Mouse (Mus musculus) left cerebral cortex, adult 8-10 months (tissue): ENCODE measurements at regions not wholly inside any gene's neighbourhood (a gene's known extent, or its start where the extent isn't known, plus 50 kb on each side); places are given as distances from the start of the nearest gene placed in this dataset.
"Not testable (repeated sequence)": the region's sequence is repeated elsewhere in the genome, so short reads cannot be mapped to it uniquely, and the experiment has no call there.

Experiments used
- DNase-seq, 2 experiments: peaks; one replicate each; pipeline ENCODE4 v3.0.0; 2022; ENCODE audit warnings: low spot score in 2 of 2

DNA sequence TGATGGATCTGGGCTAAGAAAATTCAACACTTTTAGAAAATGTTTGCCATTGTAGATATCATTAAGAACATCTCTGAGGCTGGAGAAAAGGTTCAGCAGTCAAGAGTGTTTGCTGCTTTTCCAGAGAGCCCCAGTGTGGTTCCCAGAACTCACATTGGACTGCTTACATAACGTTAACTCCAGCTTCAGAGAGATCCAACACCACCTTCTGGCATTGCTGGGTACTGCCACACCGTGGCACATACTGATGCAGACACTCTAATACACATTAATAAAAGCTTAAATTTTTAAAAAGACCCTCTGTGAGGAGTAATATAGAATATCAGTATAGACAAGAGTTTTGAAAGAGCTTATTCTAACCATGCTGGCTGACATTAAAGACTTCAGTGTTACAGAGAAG, 313.6 kb upstream of the Zic4 start:
- no peak for DNase-seq

DNA sequence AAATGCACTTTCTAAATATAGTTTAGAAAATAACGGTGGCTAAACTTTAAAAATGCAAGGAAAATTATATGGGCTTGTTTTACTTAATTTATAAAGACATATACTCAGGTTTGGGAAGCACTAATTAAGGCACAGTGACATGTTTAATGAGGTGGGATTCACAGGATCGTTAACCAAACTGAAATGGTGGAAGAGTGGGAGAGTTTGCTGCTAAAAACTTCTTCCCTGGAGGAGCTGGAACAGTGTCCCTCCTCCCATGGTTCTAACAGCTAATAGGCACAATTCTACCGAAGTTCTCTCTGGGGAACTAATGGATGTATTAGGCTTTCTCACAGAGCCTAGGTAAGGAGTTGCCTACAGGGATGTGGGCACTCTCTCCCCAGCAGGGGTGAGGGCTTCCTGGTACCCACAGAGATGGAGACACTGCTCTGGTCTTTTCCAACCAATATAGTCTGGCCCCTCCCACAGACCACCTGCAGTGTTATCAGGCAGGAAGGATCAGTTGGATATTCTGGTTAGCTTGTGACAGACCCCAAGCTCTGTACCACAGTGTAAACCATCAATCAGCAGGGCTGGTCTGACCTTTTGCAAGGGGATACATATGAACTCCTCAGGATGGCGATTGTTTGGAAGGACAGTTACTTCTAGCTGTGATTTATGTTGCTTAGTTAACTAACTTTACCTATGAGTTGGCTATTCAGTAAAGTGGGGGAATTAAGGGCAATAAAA, 309.0 kb upstream of the Zic4 start:
- DNase-seq = no peak

DNA sequence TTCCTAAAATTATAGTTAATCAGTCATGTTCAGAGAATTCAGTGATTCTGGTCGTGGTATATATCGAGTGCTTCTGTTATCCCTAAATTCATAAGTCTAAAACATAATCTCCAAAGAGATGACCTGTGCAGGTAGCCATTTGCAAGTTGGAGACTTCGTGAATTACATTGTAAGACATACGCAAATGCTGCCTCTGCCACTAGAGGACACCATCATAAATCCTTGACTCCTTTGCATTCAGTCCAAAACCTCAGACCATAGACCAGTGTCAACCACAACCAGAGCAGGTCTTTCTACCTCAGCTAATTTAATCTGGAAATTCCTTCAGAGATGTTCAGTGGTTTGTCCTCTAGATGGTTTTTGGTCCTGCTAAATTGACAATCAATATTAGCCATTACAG, 302.8 kb upstream of the Zic4 start:
- no peak for DNase-seq

DNA sequence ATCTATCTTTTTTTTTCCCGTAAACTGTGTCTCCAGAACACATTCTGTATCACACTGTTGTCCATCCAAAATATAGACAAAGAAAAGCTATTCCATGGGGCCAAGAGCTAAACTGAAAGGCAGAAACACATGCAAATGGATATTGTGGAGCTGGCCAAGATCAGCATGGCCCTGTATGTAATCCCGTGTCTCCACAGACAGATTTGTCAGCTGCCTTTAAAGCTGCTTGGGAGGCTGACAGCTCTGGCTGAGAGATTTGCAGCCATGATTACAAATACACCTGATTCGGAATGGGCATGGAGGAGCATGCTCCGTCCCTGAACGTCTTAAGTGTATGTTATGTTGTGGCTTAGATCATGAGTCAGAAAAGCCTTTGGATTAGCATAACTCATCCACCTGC, 292.7 kb upstream of the Zic4 start:
- DNase-seq = no peak

DNA sequence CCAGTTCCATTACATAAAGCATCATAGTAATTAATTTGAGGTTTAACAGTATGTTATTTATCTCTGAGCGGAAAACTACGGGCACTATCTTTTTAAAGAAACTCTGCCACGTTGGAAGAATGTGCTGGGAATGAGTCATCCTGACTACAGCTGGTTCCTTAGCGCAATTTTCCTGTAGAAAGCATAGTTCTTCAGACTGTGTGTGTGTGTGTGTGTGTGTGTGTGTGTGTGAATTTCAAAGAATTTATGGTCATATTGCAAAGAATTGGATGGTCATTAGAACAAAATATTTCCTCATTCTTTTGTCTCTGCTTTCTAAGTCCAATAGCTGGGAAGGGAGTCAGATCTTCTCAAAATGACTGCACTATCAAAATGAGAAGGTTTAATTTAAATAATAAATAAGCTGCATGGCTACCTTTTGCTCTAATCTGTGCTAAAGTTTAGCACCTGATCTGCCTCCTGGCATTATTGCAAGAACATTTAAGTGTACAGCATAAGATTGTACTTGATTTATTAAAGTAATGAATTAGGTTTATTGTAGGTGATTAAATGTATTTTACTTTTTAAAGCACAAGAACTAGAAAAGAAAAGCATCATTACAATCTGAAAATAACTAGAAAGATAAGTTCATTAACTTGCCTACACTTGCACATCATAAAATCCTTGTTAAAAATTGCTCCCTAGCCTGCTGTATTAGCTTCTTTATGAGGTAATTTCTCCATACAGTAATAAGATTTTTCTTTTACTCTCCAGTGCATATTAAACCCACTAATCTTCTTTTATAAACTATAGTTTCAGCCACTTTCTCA, 288.6 kb upstream of the Zic4 start:
- DNase-seq = peak in 1 of 2 experiments; percentile 10

DNA sequence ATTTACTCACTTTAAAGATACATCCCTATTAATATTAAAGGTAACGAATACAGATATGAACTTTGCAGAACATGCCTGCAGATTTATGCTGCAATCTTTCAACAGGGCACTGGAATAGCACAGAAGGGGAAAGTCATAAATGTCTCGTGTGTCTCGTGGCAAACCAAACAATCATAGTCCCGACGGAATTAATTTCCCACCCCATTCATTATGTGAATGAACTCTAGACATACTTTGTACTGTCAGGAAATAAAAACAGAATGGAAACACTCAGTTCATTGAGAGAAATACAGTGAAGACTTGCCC, 288.1 kb upstream of the Zic4 start:
- no peak for DNase-seq

DNA sequence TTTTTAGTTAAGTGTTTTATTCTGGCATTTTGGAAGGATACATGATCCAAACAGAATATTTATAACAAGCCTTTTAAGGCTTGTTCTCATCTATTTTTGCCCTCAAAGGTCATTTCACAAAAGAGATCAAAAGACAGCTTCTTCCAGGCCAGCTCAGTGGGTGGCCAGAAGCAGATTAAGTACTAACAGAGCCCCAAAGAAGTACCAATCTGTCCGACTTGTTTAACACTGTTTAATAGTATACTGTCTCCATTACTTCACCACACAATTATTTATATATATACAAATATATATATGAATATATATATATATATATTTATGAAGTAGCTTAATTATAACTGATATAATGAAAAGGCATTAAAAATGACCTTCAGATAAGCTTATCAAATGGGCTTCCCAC, 284.7 kb upstream of the Zic4 start:
- no peak for DNase-seq

DNA sequence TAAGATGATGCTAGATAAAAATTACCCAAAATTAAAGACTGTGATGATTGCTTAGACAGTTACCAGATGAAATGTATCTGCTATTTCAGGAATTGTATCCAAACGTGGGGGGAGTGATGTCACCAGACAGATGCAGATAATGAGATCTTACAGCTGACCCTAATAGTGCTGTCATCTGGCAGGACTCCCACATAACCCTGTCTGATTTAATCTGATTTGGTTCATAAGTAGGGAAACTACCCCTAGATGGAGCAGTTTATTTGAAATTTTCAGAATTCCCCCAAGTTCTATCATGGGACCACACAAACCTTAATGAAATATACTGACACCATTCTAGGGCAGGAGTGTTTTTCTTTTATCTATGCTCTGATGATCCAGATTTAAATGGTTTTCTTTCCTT, 278.4 kb upstream of the Zic4 start:
- no peak for DNase-seq

DNA sequence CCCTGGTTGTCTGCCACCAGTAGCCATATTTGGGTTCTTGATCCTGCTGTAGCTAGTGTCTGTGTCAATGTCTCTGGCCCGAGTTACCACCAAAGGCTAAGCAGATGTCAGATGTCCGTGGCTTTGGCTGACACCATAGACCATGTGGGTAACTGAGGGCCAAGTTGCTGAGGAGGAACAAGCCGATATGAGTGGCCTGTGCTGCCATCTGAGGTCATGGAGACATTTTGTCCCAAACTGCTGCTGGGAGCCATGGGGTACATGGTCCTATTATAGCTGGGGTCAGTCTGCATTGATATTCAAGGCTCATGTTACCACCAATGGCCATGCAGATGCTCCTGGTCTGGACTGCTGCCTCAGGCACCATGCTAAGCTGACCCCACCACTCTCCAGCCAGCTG, 276.3 kb upstream of the Zic4 start:
- DNase-seq = no peak

DNA sequence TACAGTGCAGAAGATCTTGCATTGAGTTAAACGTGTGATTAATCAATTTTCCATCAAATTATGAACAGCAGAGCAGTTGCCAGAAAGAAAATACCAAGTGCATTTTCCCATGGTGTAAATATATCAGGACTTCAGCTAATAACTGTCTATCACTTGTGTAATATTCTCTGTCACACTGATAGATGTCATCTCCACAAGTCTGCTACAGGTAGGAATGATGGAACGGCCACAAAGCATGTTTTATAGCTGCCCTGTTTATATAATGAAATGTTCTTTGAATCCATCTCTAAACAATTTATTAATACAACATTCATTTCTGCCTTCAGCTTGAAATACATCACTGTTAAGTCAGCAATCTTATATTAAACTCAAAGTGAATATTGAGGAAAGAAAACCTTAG, 272.9 kb upstream of the Zic4 start:
- no peak for DNase-seq

DNA sequence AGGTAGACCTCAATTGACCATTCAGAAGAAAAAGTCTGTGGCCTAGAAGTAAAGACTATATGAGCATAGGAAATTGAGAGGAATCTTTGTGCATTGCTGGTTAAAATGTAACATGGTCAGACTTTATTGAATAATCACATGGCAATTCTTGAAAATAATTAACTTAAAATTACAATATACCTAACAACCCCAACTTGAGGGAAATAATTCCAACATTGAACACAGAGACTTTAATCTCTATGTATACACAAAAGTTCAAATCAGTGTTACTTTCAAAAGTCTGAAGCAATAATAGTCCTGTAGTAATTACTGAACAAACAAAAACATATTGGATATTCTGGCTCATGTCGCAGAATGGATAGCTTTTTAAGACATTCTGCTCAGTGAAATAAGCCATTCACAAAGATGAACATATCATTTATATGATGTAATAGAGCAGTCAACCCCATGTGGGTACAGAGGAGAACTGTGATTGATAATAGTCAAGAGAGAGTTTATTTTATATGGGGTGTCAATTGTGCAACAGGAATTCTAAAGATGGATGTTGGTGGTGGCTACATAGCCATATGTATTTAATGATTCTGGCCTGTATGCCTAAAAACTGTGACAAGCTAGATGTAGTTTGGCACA, 270.7 kb upstream of the Zic4 start:
- no peak for DNase-seq

DNA sequence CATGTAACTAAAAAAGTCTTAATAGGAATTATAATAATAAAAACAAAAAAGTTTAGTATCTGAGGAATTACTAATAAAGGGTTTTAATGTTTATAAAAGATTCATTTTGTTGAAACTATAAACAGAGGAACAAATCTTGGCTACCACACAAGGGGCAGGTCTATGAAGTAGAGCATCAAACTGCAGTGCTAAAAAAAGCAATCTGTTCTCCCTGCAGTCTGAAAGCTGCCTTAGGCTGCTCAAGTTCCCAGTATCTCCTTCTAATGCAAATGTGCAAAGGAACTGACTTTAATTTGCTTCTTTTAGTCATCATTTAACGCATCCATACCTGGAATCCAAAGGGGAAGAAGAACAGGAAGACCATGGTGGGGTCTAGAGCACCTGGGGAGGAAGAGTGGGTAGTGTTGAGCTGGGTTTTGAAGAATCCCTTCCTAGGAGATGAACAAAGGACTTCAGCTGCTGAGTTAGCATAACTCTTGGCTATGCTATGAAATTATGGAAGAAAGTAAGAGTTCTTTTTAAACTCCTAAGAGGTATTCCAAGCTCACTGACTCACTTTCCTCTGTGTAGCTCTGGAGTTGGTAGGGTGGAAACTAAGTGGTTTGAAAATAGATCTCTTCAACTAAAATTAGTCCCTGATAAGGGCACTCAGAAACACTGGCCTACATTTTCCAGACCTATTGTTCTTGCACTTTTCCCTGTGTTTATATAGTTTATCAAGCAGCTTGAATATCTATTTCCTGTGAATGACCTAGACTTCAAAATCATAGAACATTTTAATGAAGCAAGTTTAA, 260.4 kb upstream of the Zic4 start:
- DNase-seq = no peak

DNA sequence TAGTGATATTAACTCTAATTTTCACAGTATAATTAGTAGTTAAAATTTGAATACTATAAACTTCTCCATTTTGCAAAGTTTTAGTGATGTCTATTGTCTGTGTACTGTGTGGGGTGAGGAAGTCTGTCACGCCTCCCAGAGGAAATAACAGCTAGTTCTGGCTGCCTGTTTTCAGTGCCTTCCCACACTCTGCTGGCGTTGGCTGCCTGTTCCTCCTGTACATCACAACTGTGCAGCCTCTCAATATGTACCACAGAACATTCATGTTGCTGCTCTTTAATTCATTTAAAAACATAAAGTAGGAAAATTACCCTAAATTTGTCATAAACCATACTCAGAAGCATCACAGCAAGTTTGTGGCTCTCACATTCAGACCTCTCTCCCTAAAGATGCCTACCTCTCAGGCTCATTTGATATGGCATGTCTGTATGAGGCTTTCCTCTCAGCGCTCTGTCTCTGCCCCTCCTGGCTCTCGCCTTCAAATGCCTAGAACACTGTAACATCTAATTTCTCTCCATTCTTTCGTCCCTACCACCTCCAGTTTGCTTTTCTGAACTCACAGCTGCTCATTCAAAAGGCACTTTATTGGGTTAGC, 239.7 kb upstream of the Zic4 start:
- no peak for DNase-seq

DNA sequence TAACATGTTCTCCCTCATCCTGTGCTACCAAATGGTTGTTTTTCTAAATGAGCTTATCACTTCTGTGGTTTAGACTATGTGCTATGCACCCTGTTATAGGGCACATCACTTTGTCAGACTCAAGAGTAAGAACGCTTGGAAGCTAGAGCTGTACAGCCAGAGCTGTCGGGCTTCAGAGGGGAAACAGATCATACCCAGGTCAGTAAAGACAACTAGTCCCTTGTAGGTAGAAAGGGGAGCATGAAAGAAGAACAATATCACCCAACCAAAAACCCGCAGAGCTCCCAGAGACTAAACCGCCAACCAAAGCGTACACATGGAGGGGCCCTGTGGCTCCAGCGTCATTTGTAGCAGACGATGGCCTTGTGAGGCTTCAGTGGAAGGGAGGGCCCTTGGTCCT, 239.0 kb upstream of the Zic4 start:
- no peak for DNase-seq

DNA sequence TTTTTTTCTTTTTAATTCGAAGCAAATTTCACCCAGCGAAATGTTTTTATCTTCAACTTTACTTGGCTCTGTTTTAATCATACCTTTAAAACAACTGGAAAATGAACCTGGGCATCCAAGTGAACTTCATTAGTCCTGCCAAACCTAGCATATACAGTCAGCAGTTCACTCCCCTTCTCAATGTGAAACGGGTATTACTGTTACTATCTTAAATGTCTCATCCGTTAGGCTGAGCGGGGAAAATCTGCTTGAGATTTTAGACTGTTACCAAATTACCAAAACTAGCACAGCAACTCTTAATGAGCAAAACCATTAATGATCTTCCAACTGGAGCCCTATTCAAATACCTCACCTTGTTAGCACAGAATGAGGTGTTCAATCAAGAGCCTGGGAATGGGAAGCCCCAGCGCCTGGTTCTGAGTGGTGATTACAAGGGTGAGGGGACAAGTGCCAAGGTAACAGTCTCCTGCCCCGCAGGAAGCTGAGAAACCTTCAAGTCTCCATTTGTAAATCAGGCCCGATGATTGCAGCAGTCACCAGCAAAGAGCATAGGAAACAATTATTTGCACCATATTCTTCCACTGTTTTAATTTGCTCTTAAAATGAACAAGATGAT, 235.5 kb upstream of the Zic4 start:
- DNase-seq = no peak

DNA sequence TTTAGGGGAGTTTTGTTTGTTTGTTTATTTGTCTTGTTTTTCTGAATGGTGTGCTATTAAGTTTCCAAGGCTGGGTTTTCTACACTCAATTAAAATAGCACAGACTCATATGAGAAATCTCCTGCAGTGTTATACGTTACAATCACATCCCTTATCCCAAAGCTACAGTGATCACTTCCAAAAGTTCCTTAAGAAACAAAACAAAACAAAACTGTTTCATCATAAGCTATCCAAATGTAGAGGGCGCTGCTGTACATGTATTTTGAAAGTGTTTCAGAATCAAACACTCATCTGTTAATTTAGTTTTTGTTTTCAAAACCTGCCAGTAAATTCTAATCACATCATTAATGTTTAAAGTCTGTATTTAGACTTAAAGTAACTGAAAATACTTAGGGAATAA, 233.7 kb upstream of the Zic4 start:
- DNase-seq = not testable (repeated sequence)

DNA sequence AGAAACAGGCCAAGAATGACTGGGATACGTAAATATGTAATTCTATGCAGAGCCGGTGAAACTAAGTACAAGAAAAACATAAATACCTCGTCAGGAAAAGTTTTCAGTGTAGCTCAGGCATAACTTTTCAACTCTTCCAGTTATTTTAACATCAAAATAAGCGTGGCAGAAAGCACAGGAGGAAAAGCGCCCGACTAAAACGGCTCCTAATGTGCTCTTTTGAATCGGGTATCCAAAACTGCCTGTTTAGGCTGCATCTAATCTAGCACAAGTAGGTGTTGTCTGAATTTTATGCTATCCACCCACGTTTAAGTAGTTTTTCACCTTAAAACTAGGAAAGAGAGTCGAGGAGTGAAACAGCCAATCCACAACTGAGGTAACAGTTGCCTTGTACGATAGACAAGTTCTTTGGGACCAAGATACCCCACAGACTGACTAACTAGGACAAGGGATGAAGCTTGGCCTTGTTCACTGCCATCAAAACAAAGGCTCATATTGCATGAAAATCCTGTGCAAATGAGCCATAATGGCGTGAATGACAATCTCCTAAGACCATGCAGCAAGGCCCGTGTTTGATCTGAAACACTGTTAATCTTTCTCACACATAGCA, 232.0 kb upstream of the Zic4 start:
- no peak for DNase-seq

DNA sequence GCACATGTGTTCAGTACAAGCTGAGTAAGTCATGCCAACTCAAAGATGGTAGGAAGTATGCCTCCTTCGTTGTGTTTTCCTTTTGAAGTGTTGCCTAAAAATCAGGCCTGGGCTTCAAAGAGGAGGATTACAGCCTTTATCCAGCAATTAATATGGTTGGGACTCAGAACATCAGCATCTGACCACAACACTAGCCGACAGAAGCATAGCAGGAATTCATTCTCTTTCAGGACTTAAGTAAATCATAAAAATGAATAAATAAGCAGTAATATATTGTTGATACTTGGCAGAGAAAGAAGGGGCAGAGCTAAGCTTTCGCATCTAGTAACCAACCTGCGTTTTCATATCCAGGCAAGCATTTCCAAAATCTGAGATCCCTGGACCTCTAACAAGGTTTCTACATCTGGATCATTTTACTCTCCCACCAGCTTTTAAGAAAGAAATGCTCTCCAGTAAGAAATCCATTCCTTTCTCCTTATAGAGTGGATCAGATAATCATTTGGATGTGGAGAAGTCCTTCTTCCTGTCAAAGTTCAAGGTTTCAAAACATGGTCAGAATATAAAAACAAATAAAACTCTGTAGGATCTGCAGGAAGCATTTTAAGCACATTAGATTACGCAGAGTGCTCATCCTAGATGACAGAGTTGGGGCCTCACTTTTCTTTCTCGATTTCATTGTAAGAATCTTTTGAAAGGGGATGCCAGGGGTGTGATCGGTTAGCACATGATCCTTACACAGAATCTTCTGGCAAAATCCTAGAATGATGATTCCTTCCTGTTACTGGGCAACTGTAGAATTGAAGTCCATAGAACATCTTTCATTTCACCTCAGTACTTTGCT, 230.6 kb upstream of the Zic4 start:
- no peak for DNase-seq

DNA sequence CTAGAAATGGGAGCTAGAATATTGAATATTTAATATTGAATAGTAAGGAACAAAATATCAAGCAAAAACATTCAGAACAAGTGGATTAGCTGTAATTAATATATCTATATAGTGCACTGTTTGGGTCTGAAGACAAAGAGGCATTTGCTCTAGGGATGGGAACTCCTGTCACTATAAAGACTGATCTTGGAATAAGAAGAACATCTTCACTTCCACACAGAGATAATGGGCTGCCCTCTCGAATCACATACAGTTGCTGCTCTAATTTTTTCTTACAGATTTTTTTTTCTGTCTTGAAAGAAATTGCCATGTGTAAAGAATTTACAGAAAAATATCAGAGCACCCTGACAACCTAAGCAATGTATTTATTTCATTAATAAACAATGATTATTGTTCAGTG, 229.7 kb upstream of the Zic4 start:
- DNase-seq = no peak
